Mouse (Mus musculus) hindbrain, embryonic 14.5 days (tissue): ENCODE measurements around the gene Emx1. TPM values are rescaled to one million over a fixed set of nuclear protein-coding genes. Genes with fewer than 3 reads are reported as not detected.
"Not testable (repeated sequence)": the region's sequence is repeated elsewhere in the genome, so short reads cannot be mapped to it uniquely, and the experiment has no call there.

Experiments used
- ATAC-seq: fragments of 200-750 bp; cut with Nextera tagmentation; 2 replicates; pipeline ENCODE4 v1.8.0; 2017; ENCODE audit warnings: moderate number of reproducible peaks, mild to moderate bottlenecking, moderate TSS enrichment, moderate library complexity; ENCODE audit not compliant: low FRiP score
- DNase-seq: peaks from one replicate; pipeline ENCODE4 v3.0.0-alpha.2; 2015; ENCODE audit warnings: low spot score
- H3K27ac ChIP-seq: fragments of 300-500 bp; sonication (generic); 2 replicates; pipeline ENCODE4 v1.5.1; 2014; ENCODE audit warnings: mild to moderate bottlenecking, moderate library complexity
- H3K27me3 ChIP-seq: fragments of 300-500 bp; sonication (generic); 2 replicates; pipeline ENCODE4 v1.6.1; 2014; ENCODE audit warnings: mild to moderate bottlenecking, low read length, mixed read lengths; ENCODE audit not compliant: control insufficient read depth, insufficient read depth
- H3K36me3 ChIP-seq: fragments of 300-500 bp; sonication (generic); replicated peaks from 2 replicates; pipeline ENCODE4 v1.6.1; 2014; ENCODE audit not compliant: control insufficient read depth, insufficient read depth
- H3K4me1 ChIP-seq: fragments of 300-500 bp; sonication (generic); replicated peaks from 2 replicates; pipeline ENCODE4 v1.6.1; 2014; ENCODE audit warnings: antibody characterized with exemption, low read length, mixed read lengths; ENCODE audit not compliant: control insufficient read depth, insufficient read depth
- H3K4me2 ChIP-seq: fragments of 300-500 bp; sonication (generic); replicated peaks from 2 replicates; pipeline ENCODE4 v1.6.1; 2014; ENCODE audit warnings: mild to moderate bottlenecking, moderate library complexity
- H3K4me3 ChIP-seq: fragments of 300-500 bp; sonication (generic); replicated peaks from 2 replicates; pipeline ENCODE4 v1.5.1; 2014; ENCODE audit warnings: mild to moderate bottlenecking, low read length
- H3K9ac ChIP-seq: fragments of 300-500 bp; sonication (generic); 2 replicates; pipeline ENCODE4 v1.6.1; 2014
- H3K9me3 ChIP-seq: fragments of 300-500 bp; sonication (generic); 2 replicates; pipeline ENCODE4 v1.6.1; 2016; ENCODE audit warnings: low read length; ENCODE audit not compliant: control insufficient read depth
- WGBS: fragments of 180-500 bp; shearing (Covaris S2); extraction: QIAGEN DNeasy Blood & Tissue Kit; methylation state at CpG from one replicate; pipeline ENCODE4 v1.1.7; 2014; 5-methylcytosine and 5-hydroxymethylcytosine counted together
- polyA plus RNA-seq: library from polyadenylated mRNA; unstranded; fragments of >200 nt; fragmentation: Nextera tagmentation; extraction: Ambion mirVana; gene quantifications from 2 replicates; pipeline ENCODE4 v1.2.1, GENCODE M21; 2014

Gene Emx1
- polyA plus RNA-seq, 1 experiment from 2014 or later, result not detected

- H3K27ac ChIP-seq, H3K4me1 ChIP-seq, H3K27me3 ChIP-seq, H3K4me3 ChIP-seq, H3K9ac ChIP-seq, H3K36me3 ChIP-seq, H3K4me2 ChIP-seq, DNase-seq, ATAC-seq, H3K9me3 ChIP-seq: not testable (repeated sequence)
- 76% methylated on average over 4 of the region's 4 CpGs for WGBS
Measured at GRCm38 (mm10) chr6:85158040-85158804, 29.0 kb upstream of the Emx1 start.

GRCm38 (mm10) chr6:85159092-85159760, 28.0 kb upstream of the Emx1 start:
- not testable (repeated sequence) for H3K27ac ChIP-seq, H3K9ac ChIP-seq, H3K4me2 ChIP-seq, H3K36me3 ChIP-seq, H3K9me3 ChIP-seq, H3K4me3 ChIP-seq, H3K4me1 ChIP-seq, H3K27me3 ChIP-seq
- ATAC-seq, result peak; percentile 54
- peak; percentile 66 for DNase-seq
- WGBS, result 20% methylated on average over 6 of the region's 6 CpGs

GRCm38 (mm10) chr6:85160201-85160923, 26.9 kb upstream of the Emx1 start:
- no peaks in the 10 kb centered on the region for H3K27me3 ChIP-seq
- 43% methylated on average over 4 of the region's 4 CpGs for WGBS
- H3K9me3 ChIP-seq, result no peaks in the 10 kb centered on the region
- H3K4me2 ChIP-seq, result no peak overlapping the region
- no peak overlapping the region for H3K4me3 ChIP-seq
- no peaks in the 10 kb centered on the region for H3K4me1 ChIP-seq
- ATAC-seq, result peak; percentile 40; the same call in 1 of the 2 replicates
- H3K9ac ChIP-seq, result no peak overlapping the region
- no peak overlapping the region for H3K27ac ChIP-seq
- peak; percentile 87 for DNase-seq
- no peaks in the 10 kb centered on the region for H3K36me3 ChIP-seq

- 36% methylated on average over 11 of the region's 11 CpGs for WGBS
- Histone ChIP-seq H3K36me3 (no peaks in the 10 kb centered on the region), H3K27ac (no peak overlapping the region; the same call in 1 of the 2 replicates), H3K4me3 (no peak overlapping the region), H3K27me3 (no peaks in the 10 kb centered on the region), H3K4me2 (no peak overlapping the region), H3K9ac (no peak overlapping the region), H3K4me1 (no peaks in the 10 kb centered on the region), H3K9me3 (no peaks in the 10 kb centered on the region)
- ATAC-seq (no peak; the same call in 1 of the 2 replicates), DNase-seq (peak; percentile 54)
Measured at GRCm38 (mm10) chr6:85165440-85165921, 21.8 kb upstream of the Emx1 start.

GRCm38 (mm10) chr6:85179569-85179968, 7.7 kb upstream of the Emx1 start:
- WGBS, result 75% methylated on average over 3 of the region's 3 CpGs
- Histone ChIP-seq H3K4me3 (no peak overlapping the region), H3K9me3 (no peaks in the 10 kb centered on the region)

GRCm38 (mm10) chr6:85180036-85180435, 7.2 kb upstream of the Emx1 start:
- Histone ChIP-seq H3K9ac (no peak overlapping the region), H3K36me3 (no peaks in the 10 kb centered on the region), H3K4me1 (no peaks in the 10 kb centered on the region), H3K27me3 (peaks cover 26% of the 10 kb centered on the region), H3K9me3 (no peaks in the 10 kb centered on the region), H3K27ac (no peak overlapping the region), H3K4me2 (no peak overlapping the region), H3K4me3 (no peak overlapping the region)
- DNase-seq (no peak), ATAC-seq (no peak)
- WGBS, result 72% methylated on average over 2 of the region's 2 CpGs

More at GRCm38 (mm10) chr6:85179569-85179968, 7.7 kb upstream of the Emx1 start:
- Histone ChIP-seq H3K4me1 (no peaks in the 10 kb centered on the region), H3K27me3 (peaks cover 24% of the 10 kb centered on the region), H3K4me2 (no peak overlapping the region), H3K9ac (no peak overlapping the region), H3K27ac (no peak overlapping the region), H3K36me3 (no peaks in the 10 kb centered on the region)
- ATAC-seq (no peak), DNase-seq (no peak)

- Histone ChIP-seq H3K36me3 (no peaks in the 10 kb centered on the region), H3K9ac (no peak overlapping the region), H3K4me2 (no peak overlapping the region), H3K4me3 (no peak overlapping the region), H3K9me3 (no peaks in the 10 kb centered on the region), H3K27me3 (peaks cover 64% of the 10 kb centered on the region), H3K27ac (no peak overlapping the region), H3K4me1 (peaks cover 14% of the 10 kb centered on the region; the same call in 1 of the 2 replicates)
- DNase-seq (no peak), ATAC-seq (no peak)
- WGBS, result 56% methylated on average over 3 of the region's 3 CpGs
Measured at GRCm38 (mm10) chr6:85183951-85184350, 3.3 kb upstream of the Emx1 start.

GRCm38 (mm10) chr6:85186033-85186743, 1.1 kb upstream of the Emx1 start:
- WGBS, result 1% methylated on average over 33 of the region's 33 CpGs
- Histone ChIP-seq H3K9me3 (no peaks in the 10 kb centered on the region), H3K36me3 (no peaks in the 10 kb centered on the region), H3K4me3 (no peak overlapping the region), H3K4me2 (no peak overlapping the region), H3K9ac (no peak overlapping the region), H3K27me3 (peaks cover 81% of the 10 kb centered on the region), H3K27ac (no peak overlapping the region), H3K4me1 (peaks cover 14% of the 10 kb centered on the region; the same call in 1 of the 2 replicates)
- ATAC-seq (no peak), DNase-seq (no peak)
